Mouse (Mus musculus): Measurements from ENCODE around the gene Akr1b7. TPM values are rescaled to one million over a fixed set of nuclear protein-coding genes. Genes with fewer than 3 reads are reported as not detected.
"Not testable (repeated sequence)": the region's sequence is repeated elsewhere in the genome, so short reads cannot be mapped to it uniquely, and the experiment has no call there.

Akr1b7 gene
- total RNA-seq, 2 experiments from 2014 or later, result not detected

GRCm38 (mm10) chr6:34398431-34398830 lies 13.7 kb upstream of the Akr1b7 start:
- no peak overlapping the region for H3K4me3 ChIP-seq
- no peak for DNase-seq (ENCODE audit: low spot score in 2 of 2)
- no peak for TF ChIP-seq CTCF (conservative IDR thresholded peaks at IDR 0.05)
- no peak overlapping the region for H3K27ac ChIP-seq

- Histone ChIP-seq H3K4me3 (no peak overlapping the region), H3K27ac (no peak overlapping the region)
- no peak for TF ChIP-seq CTCF (conservative IDR thresholded peaks at IDR 0.05)
- no peak for DNase-seq (ENCODE audit: low spot score in 2 of 2)
Measured at GRCm38 (mm10) chr6:34399606-34400220, 12.4 kb upstream of the Akr1b7 start.

- DNase-seq (ENCODE audit: low spot score in 2 of 2), result no peak
- Histone ChIP-seq H3K4me3 (no peak overlapping the region), H3K27ac (no peak overlapping the region)
- no peak for TF ChIP-seq CTCF (conservative IDR thresholded peaks at IDR 0.05)
Measured at GRCm38 (mm10) chr6:34400696-34401095, 11.4 kb upstream of the Akr1b7 start.

- H3K27ac ChIP-seq, result no peak overlapping the region
- TF ChIP-seq CTCF (conservative IDR thresholded peaks at IDR 0.05), result no peak
- H3K4me3 ChIP-seq, result no peak overlapping the region
- DNase-seq (ENCODE audit: low spot score in 2 of 2), result no peak
Measured at GRCm38 (mm10) chr6:34406746-34407145, 5.4 kb upstream of the Akr1b7 start.

GRCm38 (mm10) chr6:34407403-34407802 lies 4.7 kb upstream of the Akr1b7 start:
- TF ChIP-seq CTCF (conservative IDR thresholded peaks at IDR 0.05), result no peak
- Histone ChIP-seq H3K4me3 (no peak overlapping the region), H3K27ac (no peak overlapping the region)
- no peak for DNase-seq (ENCODE audit: low spot score in 2 of 2)

- no peak for TF ChIP-seq CTCF (conservative IDR thresholded peaks at IDR 0.05)
- Histone ChIP-seq H3K27ac (no peak overlapping the region), H3K4me3 (no peak overlapping the region)
- no peak for DNase-seq (ENCODE audit: low spot score in 2 of 2)
Measured at GRCm38 (mm10) chr6:34412688-34413087, 554 bp downstream of the Akr1b7 start.

- not testable (repeated sequence) for H3K4me3 ChIP-seq; H3K27ac ChIP-seq; DNase-seq (ENCODE audit: low spot score in 2 of 2)
Measured at GRCm38 (mm10) chr6:34413386-34413785, 1.3 kb downstream of the Akr1b7 start.

GRCm38 (mm10) chr6:34416521-34416920 lies 4.4 kb downstream of the Akr1b7 start:
- no peak overlapping the region for H3K27ac ChIP-seq
- H3K4me3 ChIP-seq, result no peak overlapping the region
- DNase-seq (ENCODE audit: low spot score in 2 of 2), result no peak
- TF ChIP-seq CTCF (conservative IDR thresholded peaks at IDR 0.05), result no peak

GRCm38 (mm10) chr6:34419071-34419470 lies 6.9 kb downstream of the Akr1b7 start:
- no peak for TF ChIP-seq CTCF (conservative IDR thresholded peaks at IDR 0.05)

GRCm38 (mm10) chr6:34439006-34439405 lies 26.9 kb downstream of the Akr1b7 start:
- no peak overlapping the region for H3K4me3 ChIP-seq
- TF ChIP-seq CTCF (conservative IDR thresholded peaks at IDR 0.05), result no peak
- H3K27ac ChIP-seq, result no peak overlapping the region
- DNase-seq (ENCODE audit: low spot score in 2 of 2), result no peak

More at GRCm38 (mm10) chr6:34419071-34419470, 6.9 kb downstream of the Akr1b7 start:
- H3K27ac ChIP-seq, result no peak overlapping the region
- no peak for DNase-seq (ENCODE audit: low spot score in 2 of 2)
- no peak overlapping the region for H3K4me3 ChIP-seq

GRCm38 (mm10) chr6:34441556-34442257 lies 29.6 kb downstream of the Akr1b7 start:
- no peak overlapping the region for H3K4me3 ChIP-seq
- H3K27ac ChIP-seq, result no peak overlapping the region
- no peak for TF ChIP-seq CTCF (conservative IDR thresholded peaks at IDR 0.05)
- no peak for DNase-seq (ENCODE audit: low spot score in 2 of 2)

- H3K27ac ChIP-seq, result no peak overlapping the region
- H3K4me3 ChIP-seq, result no peak overlapping the region
- DNase-seq (ENCODE audit: low spot score in 2 of 2), result no peak
- no peak for TF ChIP-seq CTCF (conservative IDR thresholded peaks at IDR 0.05)
Measured at GRCm38 (mm10) chr6:34443791-34444190, 31.7 kb downstream of the Akr1b7 start.

- no peak overlapping the region for H3K27ac ChIP-seq
- DNase-seq (ENCODE audit: low spot score in 2 of 2), result peak; percentile 64 to 80
- no peak overlapping the region for H3K4me3 ChIP-seq
- TF ChIP-seq CTCF (conservative IDR thresholded peaks at IDR 0.05), result peak; percentile 98
Measured at GRCm38 (mm10) chr6:34447961-34448360, 35.8 kb downstream of the Akr1b7 start.

- TF ChIP-seq CTCF (conservative IDR thresholded peaks at IDR 0.05), result no peak
- Histone ChIP-seq H3K4me3 (no peak overlapping the region), H3K27ac (no peak overlapping the region)
- no peak for DNase-seq (ENCODE audit: low spot score in 2 of 2)
Measured at GRCm38 (mm10) chr6:34448696-34449095, 36.6 kb downstream of the Akr1b7 start.
